Mouse (Mus musculus): Measurements from ENCODE around the gene Crygf. TPM values are rescaled to one million over a fixed set of nuclear protein-coding genes. Genes with fewer than 3 reads are reported as not detected.

Crygf gene
- polyA plus RNA-seq (2015; fragmentation: Nextera tagmentation; extraction: Ambion mirVana) = not detected in 2 replicates

DNA sequence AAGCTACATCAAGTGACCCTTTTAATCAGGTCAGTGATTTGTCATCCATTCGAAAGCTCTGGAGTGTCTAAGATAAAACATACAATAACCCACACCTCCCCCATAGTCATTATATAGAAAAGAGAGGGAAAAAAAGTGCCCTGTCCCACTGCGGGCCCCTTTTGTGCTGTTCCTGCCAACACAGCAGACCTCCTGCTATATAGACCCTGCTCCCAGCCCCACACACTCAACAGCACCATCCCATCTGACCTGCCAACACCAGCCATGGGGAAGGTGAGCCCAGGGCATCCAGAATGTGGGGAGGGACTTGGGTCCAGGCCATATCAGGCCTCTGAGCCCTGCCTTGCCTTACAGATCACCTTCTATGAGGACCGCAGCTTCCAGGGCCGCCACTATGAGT is at the start of gene Crygf:
Crygf (plus strand) TSS at position 227 of the 400 bp plus-strand sequence.

Other genes with a start within 250 kb of the Crygf start
- 11.0 and 26.8 TPM in 2 replicates for gene Map2, start 248.8 kb downstream of the Crygf start, polyA plus RNA-seq (2015; fragmentation: Nextera tagmentation; extraction: Ambion mirVana)

All from adrenal gland, postnatal 0 days (tissue).